Mouse (Mus musculus): ENCODE measurements at regions not wholly inside any gene's neighbourhood (a gene's known extent, or its start where the extent isn't known, plus 50 kb on each side); places are given as distances from the start of the nearest gene placed in this dataset.

- DNase-seq (ENCODE audit: low spot score in 2 of 2): peak in 1 of 2 experiments; percentile 8
These were observed 90.3 kb upstream of the Tbx22 start for GRCm38 (mm10) chrX:107577501-107577900.
